Mouse (Mus musculus): ENCODE measurements at regions not wholly inside any gene's neighbourhood (a gene's known extent, or its start where the extent isn't known, plus 50 kb on each side); places are given as distances from the start of the nearest gene placed in this dataset.

DNA sequence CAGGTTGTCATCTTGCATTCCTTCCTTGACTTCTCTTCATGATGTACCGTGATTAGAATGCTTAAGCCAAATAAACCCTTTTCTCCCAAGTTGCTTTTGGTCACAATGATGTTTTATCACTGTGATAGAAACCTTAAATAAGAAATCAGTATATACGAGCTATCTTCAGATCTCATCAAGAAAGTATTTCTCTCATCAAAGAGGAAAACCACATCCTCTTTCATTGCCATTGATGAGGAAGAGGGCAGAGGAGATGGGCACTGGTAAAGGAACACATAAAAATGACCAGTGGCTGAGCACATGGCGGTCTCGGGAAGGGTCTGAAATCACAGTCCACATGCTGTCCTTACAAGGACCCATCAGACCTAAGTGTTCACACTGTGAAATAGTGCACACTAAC, 296.2 kb upstream of the Nrip1 start:
- no peak for DNase-seq
- Histone ChIP-seq H3K4me1 (ENCODE audit: control insufficient read depth, insufficient read depth, low read length) (no peaks in the 10 kb centered on the region), H3K9me3 (ENCODE audit: control insufficient read depth, low read length) (no peaks in the 10 kb centered on the region), H3K4me3 (replicated peaks; ENCODE audit: low read depth, low read length) (no peak overlapping the region), H3K27ac (replicated peaks; ENCODE audit: low read depth, low read length) (no peak overlapping the region), H3K9ac (replicated peaks; ENCODE audit: low read length) (no peak overlapping the region), H3K27me3 (ENCODE audit: control insufficient read depth, insufficient read depth, low read length) (no peaks in the 10 kb centered on the region), H3K36me3 (ENCODE audit: control insufficient read depth, insufficient read depth, low read length) (no peaks in the 10 kb centered on the region), H3K4me2 (ENCODE audit: low read length) (no peak overlapping the region)
- 93% methylated on average over 4 of the region's 4 CpGs for WGBS
- ATAC-seq (ENCODE audit: low FRiP score, low TSS enrichment), result no peak

DNA sequence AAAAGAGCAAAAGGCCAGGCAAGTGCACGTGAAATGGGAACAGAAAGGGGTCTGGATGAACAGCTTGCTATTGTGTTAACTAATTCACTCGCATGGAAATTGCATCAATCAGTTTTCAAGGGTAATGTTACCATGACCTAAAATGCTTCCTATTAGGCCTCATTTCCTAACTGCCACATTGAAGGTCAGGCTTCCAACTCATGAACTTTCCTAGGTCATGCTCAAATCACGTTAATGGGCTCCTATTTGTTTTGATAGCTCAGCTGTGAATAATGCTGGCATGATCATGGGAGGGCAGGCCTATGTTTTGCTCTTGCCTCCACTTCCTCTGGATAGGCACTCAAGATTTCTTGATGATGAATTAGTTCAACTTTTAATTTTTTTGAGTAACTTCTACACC, 293.4 kb upstream of the Nrip1 start:
- DNase-seq (no peak), ATAC-seq (ENCODE audit: low FRiP score, low TSS enrichment) (no peak)
- Histone ChIP-seq H3K9me3 (ENCODE audit: control insufficient read depth, low read length) (no peaks in the 10 kb centered on the region), H3K9ac (replicated peaks; ENCODE audit: low read length) (no peak overlapping the region), H3K4me1 (ENCODE audit: control insufficient read depth, insufficient read depth, low read length) (no peaks in the 10 kb centered on the region), H3K4me3 (replicated peaks; ENCODE audit: low read depth, low read length) (no peak overlapping the region), H3K36me3 (ENCODE audit: control insufficient read depth, insufficient read depth, low read length) (no peaks in the 10 kb centered on the region), H3K27ac (replicated peaks; ENCODE audit: low read depth, low read length) (no peak overlapping the region), H3K4me2 (ENCODE audit: low read length) (no peak overlapping the region), H3K27me3 (ENCODE audit: control insufficient read depth, insufficient read depth, low read length) (no peaks in the 10 kb centered on the region)
- 75% methylated on average over 3 of the region's 3 CpGs for WGBS

DNA sequence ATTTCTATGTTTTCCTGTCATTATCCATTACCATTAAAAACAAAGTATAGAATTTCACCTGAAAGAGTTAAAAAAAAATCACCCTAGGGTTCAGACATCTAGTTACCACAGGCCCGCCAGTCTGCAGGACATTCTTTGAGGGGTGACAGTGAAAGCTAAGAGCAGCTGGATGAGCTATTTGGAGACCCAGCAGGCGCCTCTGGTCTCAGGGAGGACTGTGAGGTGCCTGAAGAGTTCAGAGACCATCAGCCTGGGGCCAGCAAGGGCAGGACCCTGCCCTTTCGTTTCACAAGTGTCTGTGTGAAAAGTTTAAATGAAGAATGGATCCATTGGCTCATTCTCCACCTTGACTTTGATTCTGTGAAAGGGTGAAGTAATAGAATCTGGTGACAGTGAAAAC, 281.5 kb upstream of the Nrip1 start:
- H3K36me3 ChIP-seq (ENCODE audit: control insufficient read depth, insufficient read depth, low read length), result no peaks in the 10 kb centered on the region
- H3K4me2 ChIP-seq (ENCODE audit: low read length), result no peak overlapping the region
- H3K4me3 ChIP-seq (replicated peaks; ENCODE audit: low read depth, low read length), result no peak overlapping the region
- H3K9me3 ChIP-seq (ENCODE audit: control insufficient read depth, low read length), result no peaks in the 10 kb centered on the region
- no peak overlapping the region for H3K9ac ChIP-seq (replicated peaks; ENCODE audit: low read length)
- no peaks in the 10 kb centered on the region for H3K4me1 ChIP-seq (ENCODE audit: control insufficient read depth, insufficient read depth, low read length)
- ATAC-seq (ENCODE audit: low FRiP score, low TSS enrichment) (no peak), DNase-seq (no peak)
- no peak overlapping the region for H3K27ac ChIP-seq (replicated peaks; ENCODE audit: low read depth, low read length)
- WGBS, result 35% methylated on average over 3 of the region's 3 CpGs
- H3K27me3 ChIP-seq (ENCODE audit: control insufficient read depth, insufficient read depth, low read length), result no peaks in the 10 kb centered on the region

DNA sequence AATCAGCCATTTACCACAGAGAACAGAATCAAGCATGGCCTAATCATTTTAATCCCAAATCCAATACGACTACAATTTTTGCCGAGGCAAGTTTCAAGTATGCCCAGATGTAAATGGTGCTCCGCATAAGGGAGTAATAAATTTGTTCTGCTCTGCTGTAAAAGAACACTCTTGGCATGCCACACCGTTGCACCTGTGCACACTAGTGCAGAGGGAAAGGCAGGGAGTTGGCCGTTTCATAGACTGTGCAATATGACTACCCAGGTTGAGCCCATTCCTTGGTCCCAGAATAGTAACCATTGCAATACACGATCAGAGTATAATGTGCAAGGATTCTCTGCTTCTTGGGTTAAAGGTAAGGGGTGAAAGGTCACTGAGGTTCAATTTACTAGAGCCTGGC, 270.7 kb upstream of the Nrip1 start:
- WGBS, result 90% methylated on average over 6 of the region's 6 CpGs
- no peaks in the 10 kb centered on the region for H3K27me3 ChIP-seq (ENCODE audit: control insufficient read depth, insufficient read depth, low read length)
- no peak overlapping the region for H3K4me3 ChIP-seq (replicated peaks; ENCODE audit: low read depth, low read length)
- H3K36me3 ChIP-seq (ENCODE audit: control insufficient read depth, insufficient read depth, low read length), result no peaks in the 10 kb centered on the region
- no peak for DNase-seq
- H3K4me2 ChIP-seq (ENCODE audit: low read length), result no peak overlapping the region
- ATAC-seq (ENCODE audit: low FRiP score, low TSS enrichment), result no peak
- H3K9me3 ChIP-seq (ENCODE audit: control insufficient read depth, low read length), result no peaks in the 10 kb centered on the region
- H3K4me1 ChIP-seq (ENCODE audit: control insufficient read depth, insufficient read depth, low read length), result no peaks in the 10 kb centered on the region
- no peak overlapping the region for H3K9ac ChIP-seq (replicated peaks; ENCODE audit: low read length)
- H3K27ac ChIP-seq (replicated peaks; ENCODE audit: low read depth, low read length), result no peak overlapping the region

DNA sequence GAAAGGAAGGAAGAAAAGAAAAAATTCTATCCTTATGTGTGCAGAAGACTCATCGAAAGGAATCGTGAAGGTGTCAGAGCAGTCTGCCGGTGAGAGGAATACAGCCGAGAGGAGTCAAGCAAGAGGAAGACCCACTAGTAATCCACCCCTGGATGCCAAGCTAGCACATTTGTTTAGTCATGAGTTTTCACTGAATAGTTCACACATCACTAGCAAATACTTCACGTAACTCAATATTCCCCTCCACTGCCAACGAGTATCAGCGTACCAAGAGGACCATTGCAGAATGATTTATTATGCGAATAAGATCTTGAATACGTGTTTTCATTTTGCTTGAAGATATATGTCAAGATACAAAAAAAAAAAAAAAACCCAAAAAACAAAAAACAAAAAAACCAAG, 270.2 kb upstream of the Nrip1 start:
- WGBS, result 98% methylated on average over 9 of the region's 9 CpGs
- ATAC-seq (ENCODE audit: low FRiP score, low TSS enrichment) (no peak), DNase-seq (no peak)
- no peaks in the 10 kb centered on the region for H3K4me1 ChIP-seq (ENCODE audit: control insufficient read depth, insufficient read depth, low read length)
- H3K9ac ChIP-seq (replicated peaks; ENCODE audit: low read length), result no peak overlapping the region
- H3K4me2 ChIP-seq (ENCODE audit: low read length), result no peak overlapping the region
- no peaks in the 10 kb centered on the region for H3K9me3 ChIP-seq (ENCODE audit: control insufficient read depth, low read length)
- H3K4me3 ChIP-seq (replicated peaks; ENCODE audit: low read depth, low read length), result no peak overlapping the region
- no peaks in the 10 kb centered on the region for H3K27me3 ChIP-seq (ENCODE audit: control insufficient read depth, insufficient read depth, low read length)
- H3K36me3 ChIP-seq (ENCODE audit: control insufficient read depth, insufficient read depth, low read length), result no peaks in the 10 kb centered on the region
- H3K27ac ChIP-seq (replicated peaks; ENCODE audit: low read depth, low read length), result no peak overlapping the region

DNA sequence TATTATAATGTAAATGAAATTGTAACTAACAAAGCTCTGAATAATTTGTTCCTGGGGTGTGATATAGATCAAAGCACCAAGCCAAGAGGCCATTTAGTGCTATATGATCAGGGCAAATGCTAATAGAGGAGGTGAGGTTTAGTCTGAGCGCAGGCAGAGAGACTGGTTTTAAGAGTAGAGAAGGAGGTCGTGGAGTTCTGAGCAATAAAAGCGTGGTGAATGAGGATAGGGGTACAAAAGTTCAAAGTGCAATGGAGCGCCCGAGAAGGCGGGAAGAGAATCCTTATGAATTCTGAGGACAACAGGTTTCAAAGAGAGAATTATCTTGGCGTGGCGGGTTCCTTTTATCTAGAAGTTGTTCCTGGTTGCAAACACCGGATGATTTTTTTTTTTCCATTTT, 261.5 kb upstream of the Nrip1 start:
- H3K36me3 ChIP-seq (ENCODE audit: control insufficient read depth, insufficient read depth, low read length), result no peaks in the 10 kb centered on the region
- no peaks in the 10 kb centered on the region for H3K9me3 ChIP-seq (ENCODE audit: control insufficient read depth, low read length)
- no peak overlapping the region for H3K4me2 ChIP-seq (ENCODE audit: low read length)
- no peaks in the 10 kb centered on the region for H3K27me3 ChIP-seq (ENCODE audit: control insufficient read depth, insufficient read depth, low read length)
- no peak for DNase-seq
- no peak overlapping the region for H3K27ac ChIP-seq (replicated peaks; ENCODE audit: low read depth, low read length)
- whole genome bisulfite sequencing, result 79% methylated on average over 9 of the region's 9 CpGs
- ATAC-seq (ENCODE audit: low FRiP score, low TSS enrichment), result no peak
- no peak overlapping the region for H3K9ac ChIP-seq (replicated peaks; ENCODE audit: low read length)
- no peaks in the 10 kb centered on the region for H3K4me1 ChIP-seq (ENCODE audit: control insufficient read depth, insufficient read depth, low read length)
- H3K4me3 ChIP-seq (replicated peaks; ENCODE audit: low read depth, low read length), result no peak overlapping the region

DNA sequence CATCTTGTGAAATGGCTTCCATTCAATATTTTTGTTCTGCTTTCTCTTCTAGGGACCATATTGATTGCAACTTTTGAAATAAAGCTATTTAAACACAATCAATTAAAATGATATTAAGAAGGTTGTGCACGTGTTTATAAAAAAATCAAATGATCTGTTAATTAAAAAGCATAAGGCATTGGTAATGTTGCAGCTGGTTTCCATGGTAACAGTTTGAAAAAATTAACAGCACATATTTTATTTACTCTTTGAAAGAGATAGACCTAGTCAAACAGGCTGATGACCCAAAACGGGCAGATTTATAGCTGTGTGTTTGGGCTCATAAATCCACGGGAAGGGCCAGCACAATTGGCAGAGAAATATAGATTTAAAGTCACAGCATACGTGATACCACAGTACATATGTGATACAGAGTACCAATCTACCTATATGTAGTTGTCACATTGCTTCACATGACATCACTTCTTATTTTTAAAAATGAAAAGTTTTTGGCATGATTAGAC, 260.6 kb upstream of the Nrip1 start:
- DNase-seq (no peak), ATAC-seq (ENCODE audit: low FRiP score, low TSS enrichment) (no peak)
- Histone ChIP-seq H3K4me2 (ENCODE audit: low read length) (no peak overlapping the region), H3K4me1 (ENCODE audit: control insufficient read depth, insufficient read depth, low read length) (no peaks in the 10 kb centered on the region), H3K9ac (replicated peaks; ENCODE audit: low read length) (no peak overlapping the region), H3K27ac (replicated peaks; ENCODE audit: low read depth, low read length) (no peak overlapping the region), H3K9me3 (ENCODE audit: control insufficient read depth, low read length) (no peaks in the 10 kb centered on the region), H3K4me3 (replicated peaks; ENCODE audit: low read depth, low read length) (no peak overlapping the region), H3K36me3 (ENCODE audit: control insufficient read depth, insufficient read depth, low read length) (no peaks in the 10 kb centered on the region), H3K27me3 (ENCODE audit: control insufficient read depth, insufficient read depth, low read length) (no peaks in the 10 kb centered on the region)
- WGBS, result 89% methylated on average over 4 of the region's 4 CpGs

DNA sequence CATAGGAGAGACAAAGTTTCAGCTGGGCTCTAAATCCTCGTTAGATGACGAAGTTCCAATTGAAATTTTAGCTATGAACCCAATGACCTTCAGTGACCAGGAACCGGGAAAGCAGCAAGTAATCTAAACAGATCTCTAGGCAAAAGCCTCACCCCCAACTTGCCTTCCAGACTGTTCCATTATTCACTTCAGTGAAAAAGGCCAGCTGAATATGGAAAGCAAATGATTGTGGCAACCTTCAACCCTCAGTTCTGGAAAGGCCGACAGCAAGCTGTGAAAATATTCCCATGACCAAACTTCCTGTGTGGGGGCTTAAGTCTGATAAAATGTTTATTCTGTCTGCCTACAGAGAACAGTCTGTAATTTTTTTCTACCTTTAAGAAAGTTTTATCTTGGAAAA, 252.5 kb upstream of the Nrip1 start:
- no peak overlapping the region for H3K4me3 ChIP-seq (replicated peaks; ENCODE audit: low read depth, low read length)
- DNase-seq (no peak), ATAC-seq (ENCODE audit: low FRiP score, low TSS enrichment) (no peak)
- no peak overlapping the region for H3K9ac ChIP-seq (replicated peaks; ENCODE audit: low read length)
- no peak overlapping the region for H3K4me2 ChIP-seq (ENCODE audit: low read length)
- H3K27ac ChIP-seq (replicated peaks; ENCODE audit: low read depth, low read length), result no peak overlapping the region
- H3K27me3 ChIP-seq (ENCODE audit: control insufficient read depth, insufficient read depth, low read length), result no peaks in the 10 kb centered on the region
- no peaks in the 10 kb centered on the region for H3K9me3 ChIP-seq (ENCODE audit: control insufficient read depth, low read length)
- H3K36me3 ChIP-seq (ENCODE audit: control insufficient read depth, insufficient read depth, low read length), result no peaks in the 10 kb centered on the region
- no peaks in the 10 kb centered on the region for H3K4me1 ChIP-seq (ENCODE audit: control insufficient read depth, insufficient read depth, low read length)
- WGBS, result 81% methylated on average over 4 of the region's 4 CpGs

DNA sequence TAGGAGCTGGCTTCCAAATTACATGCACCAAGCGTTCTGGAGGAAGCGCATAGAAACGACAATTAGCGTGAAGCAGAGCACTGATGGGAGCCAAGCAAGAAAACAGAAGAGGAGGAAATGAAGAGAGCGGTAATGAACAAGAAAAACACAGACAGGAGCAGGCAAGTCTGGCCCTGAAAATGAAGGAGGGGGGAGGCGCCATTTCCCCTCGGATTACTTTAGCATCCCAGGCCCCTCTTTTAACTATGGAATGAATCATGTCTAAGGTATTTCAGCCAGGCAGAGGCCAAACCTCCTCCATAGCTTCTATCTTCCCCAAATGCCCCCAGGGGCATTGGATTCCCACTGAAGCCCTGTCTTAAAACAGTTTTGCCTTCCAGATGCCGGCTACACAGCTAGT, 248.1 kb upstream of the Nrip1 start:
- H3K4me2 ChIP-seq (ENCODE audit: low read length), result no peak overlapping the region
- no peak overlapping the region for H3K9ac ChIP-seq (replicated peaks; ENCODE audit: low read length)
- H3K27me3 ChIP-seq (ENCODE audit: control insufficient read depth, insufficient read depth, low read length), result no peaks in the 10 kb centered on the region
- H3K4me1 ChIP-seq (ENCODE audit: control insufficient read depth, insufficient read depth, low read length), result no peaks in the 10 kb centered on the region
- H3K27ac ChIP-seq (replicated peaks; ENCODE audit: low read depth, low read length), result no peak overlapping the region
- ATAC-seq (ENCODE audit: low FRiP score, low TSS enrichment), result no peak
- WGBS, result 70% methylated on average over 8 of the region's 8 CpGs
- no peak for DNase-seq
- H3K36me3 ChIP-seq (ENCODE audit: control insufficient read depth, insufficient read depth, low read length), result no peaks in the 10 kb centered on the region
- H3K4me3 ChIP-seq (replicated peaks; ENCODE audit: low read depth, low read length), result no peak overlapping the region
- H3K9me3 ChIP-seq (ENCODE audit: control insufficient read depth, low read length), result no peaks in the 10 kb centered on the region

All from midbrain, embryonic 14.5 days (tissue).